Mouse (Mus musculus) hindbrain, postnatal 0 days (tissue): Measurements from ENCODE around the gene Dab1. TPM values are rescaled to one million over a fixed set of nuclear protein-coding genes. Genes with fewer than 3 reads are reported as not detected.

Source experiments
- ATAC-seq: fragments of 200-750 bp; cut with Nextera tagmentation; 2 replicates; pipeline ENCODE4 v1.8.0; 2017; ENCODE audit warnings: mild to moderate bottlenecking, moderate TSS enrichment, moderate library complexity
- DNase-seq: peaks from one replicate; pipeline ENCODE4 v3.0.0-alpha.2; 2015; ENCODE audit warnings: low spot score
- H3K27ac ChIP-seq: fragments of 300-500 bp; sonication (generic); 2 replicates; pipeline ENCODE4 v1.5.1; 2014; ENCODE audit warnings: mild to moderate bottlenecking
- H3K27me3 ChIP-seq: fragments of 300-500 bp; sonication (generic); 2 replicates; pipeline ENCODE4 v1.6.1; 2014; ENCODE audit warnings: low read length, mixed read lengths; ENCODE audit not compliant: insufficient read depth
- H3K36me3 ChIP-seq: fragments of 300-500 bp; sonication (generic); 2 replicates; pipeline ENCODE4 v1.6.1; 2014; ENCODE audit warnings: low read length, mixed read lengths; ENCODE audit not compliant: insufficient read depth
- H3K4me1 ChIP-seq: fragments of 300-500 bp; sonication (generic); 2 replicates; pipeline ENCODE4 v1.6.1; 2014; ENCODE audit warnings: antibody characterized with exemption, low read length, mixed read lengths; ENCODE audit not compliant: insufficient read depth
- H3K4me2 ChIP-seq: fragments of 300-500 bp; sonication (generic); 2 replicates; pipeline ENCODE4 v1.6.1; 2014; ENCODE audit warnings: low read depth, mild to moderate bottlenecking, low read length, moderate library complexity, mixed read lengths
- H3K4me3 ChIP-seq: fragments of 300-500 bp; sonication (generic); 2 replicates; pipeline ENCODE4 v1.5.1; 2014; ENCODE audit warnings: low read length
- H3K9ac ChIP-seq: fragments of 300-500 bp; sonication (generic); replicated peaks from 2 replicates; pipeline ENCODE4 v1.6.1; 2014; ENCODE audit warnings: mild to moderate bottlenecking, low read length, moderate library complexity, mixed read lengths
- H3K9me3 ChIP-seq: fragments of 300-500 bp; sonication (generic); 2 replicates; pipeline ENCODE4 v1.6.1; 2016; ENCODE audit warnings: low read length, mixed read lengths
- CTCF ChIP-seq: IDR thresholded peaks from 2 replicates; pipeline ENCODE4 v1.5.1; 2016; ENCODE audit warnings: antibody characterized with exemption, control low read depth, low read depth
- WGBS: fragments of 180-500 bp; shearing (Covaris S2); extraction: QIAGEN DNeasy Blood & Tissue Kit; methylation state at CpG from one replicate; pipeline ENCODE4 v1.1.7; 2014; 5-methylcytosine and 5-hydroxymethylcytosine counted together
- polyA plus RNA-seq: library from polyadenylated mRNA; unstranded; fragments of >200 nt; fragmentation: Nextera tagmentation; extraction: Ambion mirVana; gene quantifications from 2 replicates; pipeline ENCODE4 v1.2.1, GENCODE M21; 2015
- total RNA-seq: library from RNA; depleted of rRNA; stranded (reverse); fragments of >200 nt; gene quantifications from 2 replicates; pipeline ENCODE4 v1.2.3, GENCODE M21; 2014

The Dab1 gene
- total and polyA plus RNA-seq, 2 experiments from 2014 or later: 38.2 to 76.2 TPM

GRCm38 (mm10) chr4:103691717-103692116 is 72.6 kb downstream of the Dab1 start:
- peak; percentile 62 for DNase-seq
- 50% methylated on average over 3 of the region's 3 CpGs for WGBS
- H3K36me3 ChIP-seq: no peaks in the 10 kb centered on the region
- H3K9me3 ChIP-seq: no peaks in the 10 kb centered on the region
- H3K4me1 ChIP-seq: no peaks in the 10 kb centered on the region
- no peaks in the 10 kb centered on the region for H3K27me3 ChIP-seq
- peak; percentile 67 for TF ChIP-seq CTCF
- no peak overlapping the region for H3K9ac ChIP-seq
- no peak overlapping the region for H3K4me3 ChIP-seq
- no peak overlapping the region for H3K4me2 ChIP-seq
- no peak for ATAC-seq
- no peak overlapping the region for H3K27ac ChIP-seq

GRCm38 (mm10) chr4:103699755-103700154 is 80.6 kb downstream of the Dab1 start:
- no peak for TF ChIP-seq CTCF
- peaks cover 8% of the 10 kb centered on the region; the same call in 1 of the 2 replicates for H3K4me1 ChIP-seq
- no peak overlapping the region for H3K27ac ChIP-seq
- ATAC-seq: no peak
- H3K36me3 ChIP-seq: no peaks in the 10 kb centered on the region
- no peak overlapping the region for H3K4me3 ChIP-seq
- H3K9ac ChIP-seq: no peak overlapping the region
- DNase-seq: no peak
- WGBS: 28% methylated on average over 4 of the region's 4 CpGs
- H3K27me3 ChIP-seq: no peaks in the 10 kb centered on the region
- no peaks in the 10 kb centered on the region for H3K9me3 ChIP-seq
- no peak overlapping the region for H3K4me2 ChIP-seq

- Histone ChIP-seq H3K4me1 (peaks cover 8% of the 10 kb centered on the region; the same call in 1 of the 2 replicates), H3K9me3 (no peaks in the 10 kb centered on the region), H3K4me3 (no peak overlapping the region), H3K4me2 (no peak overlapping the region), H3K9ac (no peak overlapping the region), H3K27ac (no peak overlapping the region; the same call in 1 of the 2 replicates), H3K27me3 (no peaks in the 10 kb centered on the region), H3K36me3 (no peaks in the 10 kb centered on the region)
- WGBS: 40% methylated on average over 6 of the region's 6 CpGs
- peak; percentile 50 for TF ChIP-seq CTCF
- peak; percentile 20 for DNase-seq
- ATAC-seq: peak; percentile 58; the same call in 1 of the 2 replicates
Measured at GRCm38 (mm10) chr4:103700392-103700791, 81.2 kb downstream of the Dab1 start.

GRCm38 (mm10) chr4:103702137-103702536 is 83.0 kb downstream of the Dab1 start:
- Histone ChIP-seq H3K9me3 (no peaks in the 10 kb centered on the region), H3K4me3 (no peak overlapping the region), H3K27me3 (no peaks in the 10 kb centered on the region), H3K4me1 (peaks cover 8% of the 10 kb centered on the region), H3K4me2 (no peak overlapping the region), H3K36me3 (no peaks in the 10 kb centered on the region), H3K9ac (no peak overlapping the region), H3K27ac (no peak overlapping the region)
- peak; percentile 46; the same call in 1 of the 2 replicates for TF ChIP-seq CTCF
- ATAC-seq (no peak), DNase-seq (peak; percentile 18)
- WGBS: 75% methylated on average over 3 of the region's 3 CpGs

GRCm38 (mm10) chr4:103704477-103704876 is 85.3 kb downstream of the Dab1 start:
- WGBS: 81% methylated on average over 2 of the region's 2 CpGs
- DNase-seq: no peak

GRCm38 (mm10) chr4:103706501-103706900 is 87.3 kb downstream of the Dab1 start:
- ATAC-seq: no peak

More at GRCm38 (mm10) chr4:103704477-103704876, 85.3 kb downstream of the Dab1 start:
- Histone ChIP-seq H3K9me3 (no peaks in the 10 kb centered on the region), H3K36me3 (no peaks in the 10 kb centered on the region), H3K4me1 (peaks cover 3% of the 10 kb centered on the region), H3K27ac (no peak overlapping the region), H3K4me2 (no peak overlapping the region), H3K9ac (no peak overlapping the region), H3K27me3 (no peaks in the 10 kb centered on the region), H3K4me3 (no peak overlapping the region)
- no peak for ATAC-seq
- no peak for TF ChIP-seq CTCF

GRCm38 (mm10) chr4:103707140-103707539 is 88.0 kb downstream of the Dab1 start:
- H3K4me3 ChIP-seq: no peak overlapping the region
- H3K4me2 ChIP-seq: no peak overlapping the region
- H3K27ac ChIP-seq: no peak overlapping the region
- TF ChIP-seq CTCF: no peak
- H3K36me3 ChIP-seq: no peaks in the 10 kb centered on the region
- H3K27me3 ChIP-seq: no peaks in the 10 kb centered on the region
- no peak for ATAC-seq
- H3K9me3 ChIP-seq: no peaks in the 10 kb centered on the region
- 70% methylated on average over 1 of the region's 1 CpGs for WGBS
- no peak for DNase-seq
- H3K9ac ChIP-seq: no peak overlapping the region
- H3K4me1 ChIP-seq: no peaks in the 10 kb centered on the region; the same call in 1 of the 2 replicates

More at GRCm38 (mm10) chr4:103706501-103706900, 87.3 kb downstream of the Dab1 start:
- Histone ChIP-seq H3K36me3 (no peaks in the 10 kb centered on the region), H3K9me3 (no peaks in the 10 kb centered on the region), H3K4me2 (no peak overlapping the region), H3K27ac (no peak overlapping the region), H3K4me1 (no peaks in the 10 kb centered on the region; the same call in 1 of the 2 replicates), H3K27me3 (no peaks in the 10 kb centered on the region), H3K4me3 (no peak overlapping the region), H3K9ac (no peak overlapping the region)
- WGBS: 64% methylated on average over 4 of the region's 4 CpGs
- no peak for DNase-seq
- TF ChIP-seq CTCF: no peak
